8 mouse cellular contexts compared by ENCODE assay signal in the genomic region with DNA sequence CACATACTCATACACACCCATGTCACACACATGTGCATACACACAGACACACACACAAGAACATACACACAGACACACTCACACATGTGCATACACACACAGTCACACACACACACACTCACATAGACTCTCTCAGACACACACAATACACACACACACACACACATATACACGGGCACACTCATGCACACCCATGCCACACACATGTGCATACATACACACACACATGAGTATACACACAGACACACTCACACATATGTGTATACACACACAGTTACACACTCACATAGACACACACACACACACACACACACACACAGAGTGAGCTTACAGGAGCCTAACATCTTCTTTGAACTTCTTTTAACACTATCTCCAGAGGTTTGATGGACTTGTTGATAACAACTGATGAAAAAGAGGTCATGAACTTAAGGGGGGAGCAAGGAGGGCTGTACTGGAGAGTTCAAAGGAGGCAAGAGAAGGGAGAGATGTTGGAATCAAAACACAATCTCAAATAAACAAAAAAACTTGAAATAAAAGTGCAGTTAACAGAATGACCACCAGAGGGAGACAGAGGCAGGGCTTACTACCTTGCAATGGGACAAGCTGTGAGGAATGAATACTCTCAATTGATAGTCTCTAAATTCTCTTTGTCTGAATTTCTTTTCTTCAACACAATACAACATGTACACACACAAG. TPM values are rescaled to one million over a fixed set of nuclear protein-coding genes. Genes with fewer than 3 reads are reported as not detected.
DNase-seq lines count a peak whose midpoint lies in the region; ATAC-seq and TF ChIP-seq lines count a peak whose summit lies in the region.

No protein-coding gene starts in this region.

- no peak overlapping the region for H3K4me3 ChIP-seq in forebrain, embryonic 11.5 days (ENCODE audit: low read depth, low read length)
- no peak overlapping the region for H3K4me3 ChIP-seq in forebrain, embryonic 10.5 days
- no peak overlapping the region for H3K4me3 ChIP-seq in thymus, adult 2 months (ENCODE audit: control insufficient read depth, insufficient read depth, low read length)
- H3K4me3 ChIP-seq in forebrain, embryonic 13.5 days = no peak overlapping the region
- no peak overlapping the region for H3K4me3 ChIP-seq in liver, postnatal 0 days (ENCODE audit: low read depth, low read length)
- H3K4me3 ChIP-seq in small intestine, adult 2 months (ENCODE audit: low read depth, low read length) = no peak overlapping the region

- no peak overlapping the region for H3K27ac ChIP-seq in forebrain, embryonic 11.5 days (ENCODE audit: low read depth, low read length)
- H3K27ac ChIP-seq in forebrain, embryonic 10.5 days = no peak overlapping the region
- H3K27ac ChIP-seq in thymus, adult 2 months (ENCODE audit: control insufficient read depth, insufficient read depth, low read length) = no peak overlapping the region
- no peak overlapping the region for H3K27ac ChIP-seq in forebrain, embryonic 13.5 days
- no peak overlapping the region for H3K27ac ChIP-seq in liver, postnatal 0 days (ENCODE audit: low read depth)
- no peak overlapping the region for H3K27ac ChIP-seq in small intestine, adult 2 months (ENCODE audit: insufficient read depth, low read depth, low read length)

- no peak for DNase-seq in forebrain, embryonic 11.5 days (ENCODE audit: low spot score)
- DNase-seq in forebrain, embryonic 10.5 days (ENCODE audit: extremely low spot score, low spot score) = no peak
- DNase-seq in thymus, adult 2 months = peak; percentile 20
- DNase-seq in thymus, postnatal 25 days = no peak
- DNase-seq in liver, postnatal 0 days = no peak
- no peak for DNase-seq in left cerebral cortex, postnatal 36 days (ENCODE audit: low spot score in 2 of 2)

- intact Hi-C loops in left cerebral cortex, postnatal 36 days (cut with DNase I) = loop anchor here (5.0 kb wide), 1 partner anchor 613 kb away; no protein-coding TSS in a partner anchor

- TF ChIP-seq CTCF in thymus, adult 2 months (IDR thresholded peaks at IDR 0.05; ENCODE audit: borderline replicate concordance, control insufficient read depth, extremely low read depth, insufficient read depth, low read length, poor library complexity) = no peak
- peak; percentile 94 for TF ChIP-seq CTCF in liver, postnatal 0 days (IDR thresholded peaks at IDR 0.05; ENCODE audit: low read depth)
- 0 out of 2 replicates have a peak, but pooled peaks have one; percentile 14 for TF ChIP-seq CTCF in small intestine, adult 2 months (IDR thresholded peaks at IDR 0.05; ENCODE audit: extremely low read depth, insufficient read length, insufficient replicate concordance, low read depth, low read length)

- no peaks in the 10 kb centered on the region for H3K27me3 ChIP-seq in forebrain, embryonic 11.5 days (ENCODE audit: control insufficient read depth, insufficient read depth, low read length)
- no peaks in the 10 kb centered on the region; the same call in 1 of the 2 replicates for H3K27me3 ChIP-seq in forebrain, embryonic 10.5 days (ENCODE audit: poor library complexity, severe bottlenecking)
- no peaks in the 10 kb centered on the region for H3K27me3 ChIP-seq in thymus, adult 2 months (ENCODE audit: control insufficient read depth, insufficient read depth, low read length)
- no peaks in the 10 kb centered on the region; the same call in 1 of the 2 replicates for H3K27me3 ChIP-seq in forebrain, embryonic 13.5 days
- H3K27me3 ChIP-seq in liver, postnatal 0 days (ENCODE audit: insufficient read depth, low read length) = no peaks in the 10 kb centered on the region
- H3K27me3 ChIP-seq in small intestine, adult 2 months (ENCODE audit: control insufficient read depth, insufficient read depth, low read length) = no peaks in the 10 kb centered on the region

- WGBS in forebrain, embryonic 11.5 days = 83% methylated on average over 1 of the region's 1 CpGs
- 89% methylated on average over 1 of the region's 1 CpGs for WGBS in forebrain, embryonic 10.5 days
- 96% methylated on average over 1 of the region's 1 CpGs for WGBS in thymus, adult 2 months
- 100% methylated on average over 1 of the region's 1 CpGs for WGBS in forebrain, embryonic 13.5 days
- 89% methylated on average over 1 of the region's 1 CpGs for WGBS in liver, postnatal 0 days (ENCODE audit: insufficient replicate concordance)
- 90% methylated on average over 1 of the region's 1 CpGs for WGBS in small intestine, adult 2 months

- H3K4me1 ChIP-seq in forebrain, embryonic 11.5 days (replicated peaks; ENCODE audit: control insufficient read depth, insufficient read depth, low read length) = no peaks in the 10 kb centered on the region
- H3K4me1 ChIP-seq in forebrain, embryonic 10.5 days = no peaks in the 10 kb centered on the region
- H3K4me1 ChIP-seq in thymus, adult 2 months (replicated peaks; ENCODE audit: control insufficient read depth, insufficient read depth, low read length) = no peaks in the 10 kb centered on the region
- 0 out of 2 replicates have a peak, but pooled peaks cover 2% of the 10 kb centered on the region for H3K4me1 ChIP-seq in forebrain, embryonic 13.5 days
- no peaks in the 10 kb centered on the region for H3K4me1 ChIP-seq in liver, postnatal 0 days (ENCODE audit: insufficient read depth)
- no peaks in the 10 kb centered on the region for H3K4me1 ChIP-seq in small intestine, adult 2 months (ENCODE audit: control insufficient read depth, insufficient read depth, insufficient read length, low read length)

- no peaks in the 10 kb centered on the region for H3K9me3 ChIP-seq in forebrain, embryonic 11.5 days (ENCODE audit: control insufficient read depth, low read length)
- no peaks in the 10 kb centered on the region; the same call in 1 of the 2 replicates for H3K9me3 ChIP-seq in forebrain, embryonic 10.5 days
- no peaks in the 10 kb centered on the region for H3K9me3 ChIP-seq in forebrain, embryonic 13.5 days (replicated peaks)
- H3K9me3 ChIP-seq in liver, postnatal 0 days (ENCODE audit: low read length) = no peaks in the 10 kb centered on the region

- H3K9ac ChIP-seq in forebrain, embryonic 11.5 days (ENCODE audit: low read length) = no peak overlapping the region
- no peak overlapping the region for H3K9ac ChIP-seq in forebrain, embryonic 13.5 days
- no peak overlapping the region for H3K9ac ChIP-seq in liver, postnatal 0 days (replicated peaks)

- TF ChIP-seq EP300 in liver, postnatal 0 days (IDR thresholded peaks at IDR 0.05; ENCODE audit: low read depth) = no peak

- H3K4me2 ChIP-seq in forebrain, embryonic 11.5 days (ENCODE audit: low read depth, low read length, severe bottlenecking) = no peak overlapping the region
- H3K4me2 ChIP-seq in forebrain, embryonic 13.5 days = no peak overlapping the region
- no peak overlapping the region for H3K4me2 ChIP-seq in liver, postnatal 0 days (ENCODE audit: low read depth, low read length)

- TF ChIP-seq POLR2A in thymus, adult 2 months (IDR thresholded peaks at IDR 0.05; ENCODE audit: control insufficient read depth, extremely low read depth, insufficient read depth, low read length, poor library complexity) = no peak
- TF ChIP-seq POLR2A in small intestine, adult 2 months (IDR thresholded peaks at IDR 0.05; ENCODE audit: low read depth, low read length) = no peak

- no peaks in the 10 kb centered on the region for H3K36me3 ChIP-seq in forebrain, embryonic 11.5 days (ENCODE audit: control insufficient read depth, insufficient read depth, low read length)
- no peaks in the 10 kb centered on the region for H3K36me3 ChIP-seq in forebrain, embryonic 10.5 days (replicated peaks)
- H3K36me3 ChIP-seq in thymus, adult 2 months (ENCODE audit: control insufficient read depth, insufficient read depth, low read length) = no peaks in the 10 kb centered on the region
- no peaks in the 10 kb centered on the region for H3K36me3 ChIP-seq in forebrain, embryonic 13.5 days (ENCODE audit: poor library complexity, severe bottlenecking)
- H3K36me3 ChIP-seq in liver, postnatal 0 days (replicated peaks; ENCODE audit: insufficient read depth, low read length) = no peaks in the 10 kb centered on the region
- H3K36me3 ChIP-seq in small intestine, adult 2 months (ENCODE audit: control insufficient read depth, insufficient read depth, low read length) = no peaks in the 10 kb centered on the region

- ATAC-seq in forebrain, embryonic 11.5 days (replicated peaks; ENCODE audit: low FRiP score) = peak; percentile 45
- ATAC-seq in forebrain, embryonic 13.5 days = peak; percentile 56
- peak; percentile 36 for ATAC-seq in liver, postnatal 0 days

RNA-seq across cellular contexts. Expression of gene Slc44a5, which starts 14.1 kb away (rescaled TPM):
- polyA plus RNA-seq in forebrain, embryonic 11.5 days (2014; fragmentation: Nextera tagmentation; extraction: Ambion mirVana) = 2.2 TPM in 2 replicates
- 0.82 and 0.91 TPM in 2 replicates for polyA plus RNA-seq in forebrain, embryonic 10.5 days (2016; fragmentation: Nextera tagmentation; extraction: Ambion mirVana)
- 0.03 and 0.05 TPM in 2 replicates for polyA plus RNA-seq in thymus, adult 2 months (2012; rRNA removed)
- 6.1 and 6.5 TPM in 2 replicates for polyA plus RNA-seq in forebrain, embryonic 13.5 days (2015; fragmentation: Nextera tagmentation; extraction: Ambion mirVana)
- 0.02 and 0.18 TPM in 2 replicates for polyA plus RNA-seq in liver, postnatal 0 days (2015; fragmentation: Nextera tagmentation; extraction: Ambion mirVana)
- 0.03 TPM in 2 replicates for polyA plus RNA-seq in small intestine, adult 2 months (2012; rRNA removed)
- 1 to 10 TPM; 8.2 to 9.6 TPM for total RNA-seq in left cerebral cortex, postnatal 36 days (2021)

RNA-seq across cellular contexts. Expression of gene Acadm, which starts 14.8 kb away (rescaled TPM):
- 40.6 and 44.0 TPM in 2 replicates for polyA plus RNA-seq in forebrain, embryonic 11.5 days (2014; fragmentation: Nextera tagmentation; extraction: Ambion mirVana)
- polyA plus RNA-seq in forebrain, embryonic 10.5 days (2016; fragmentation: Nextera tagmentation; extraction: Ambion mirVana) = 37.6 and 39.1 TPM in 2 replicates
- polyA plus RNA-seq in thymus, adult 2 months (2012; rRNA removed) = 53.6 and 69.1 TPM in 2 replicates
- polyA plus RNA-seq in forebrain, embryonic 13.5 days (2015; fragmentation: Nextera tagmentation; extraction: Ambion mirVana) = 37.1 and 37.9 TPM in 2 replicates
- 271 and 289 TPM in 2 replicates for polyA plus RNA-seq in liver, postnatal 0 days (2015; fragmentation: Nextera tagmentation; extraction: Ambion mirVana)
- polyA plus RNA-seq in small intestine, adult 2 months (2012; rRNA removed) = 6.7 and 22.2 TPM in 2 replicates
- 10 to 100 TPM; 36.4 to 41.6 TPM for total RNA-seq in left cerebral cortex, postnatal 36 days (2021)

RNA-seq across cellular contexts. Expression of gene Rabggtb, which starts 46.4 kb away (rescaled TPM):
- 48.1 and 51.2 TPM in 2 replicates for polyA plus RNA-seq in forebrain, embryonic 11.5 days (2014; fragmentation: Nextera tagmentation; extraction: Ambion mirVana)
- 51.2 and 55.5 TPM in 2 replicates for polyA plus RNA-seq in forebrain, embryonic 10.5 days (2016; fragmentation: Nextera tagmentation; extraction: Ambion mirVana)
- 67.2 and 81.7 TPM in 2 replicates for polyA plus RNA-seq in thymus, adult 2 months (2012; rRNA removed)
- polyA plus RNA-seq in forebrain, embryonic 13.5 days (2015; fragmentation: Nextera tagmentation; extraction: Ambion mirVana) = 47.0 and 48.6 TPM in 2 replicates
- 28.7 and 31.8 TPM in 2 replicates for polyA plus RNA-seq in liver, postnatal 0 days (2015; fragmentation: Nextera tagmentation; extraction: Ambion mirVana)
- polyA plus RNA-seq in small intestine, adult 2 months (2012; rRNA removed) = 13.1 and 15.2 TPM in 2 replicates
- total RNA-seq in left cerebral cortex, postnatal 36 days (2021) = 10 to 100 TPM; 59.9 to 61.2 TPM

RNA-seq across cellular contexts. Expression of gene Msh4, which starts 53.2 kb away (rescaled TPM):
- polyA plus RNA-seq in forebrain, embryonic 11.5 days (2014; fragmentation: Nextera tagmentation; extraction: Ambion mirVana) = 0.09 and 0.11 TPM in 2 replicates
- 0.07 and 0.12 TPM in 2 replicates for polyA plus RNA-seq in forebrain, embryonic 10.5 days (2016; fragmentation: Nextera tagmentation; extraction: Ambion mirVana)
- polyA plus RNA-seq in thymus, adult 2 months (2012; rRNA removed) = 0.18 and 0.23 TPM in 2 replicates
- 0.13 and 0.14 TPM in 2 replicates for polyA plus RNA-seq in forebrain, embryonic 13.5 days (2015; fragmentation: Nextera tagmentation; extraction: Ambion mirVana)
- not detected in 2 replicates for polyA plus RNA-seq in liver, postnatal 0 days (2015; fragmentation: Nextera tagmentation; extraction: Ambion mirVana)
- polyA plus RNA-seq in small intestine, adult 2 months (2012; rRNA removed) = 0.03 TPM in 1 of 2 replicates, not detected in the other
- total RNA-seq in left cerebral cortex, postnatal 36 days (2021) = under 1 TPM; 0.12 to 0.48 TPM
